Mouse (Mus musculus): ENCODE measurements around the gene Nr5a2. TPM values are rescaled to one million over a fixed set of nuclear protein-coding genes. Genes with fewer than 3 reads are reported as not detected.

Nr5a2 gene
- polyA plus RNA-seq (2014; fragmentation: Nextera tagmentation; extraction: Ambion mirVana) = 0.10 and 0.46 TPM in 2 replicates

DNA sequence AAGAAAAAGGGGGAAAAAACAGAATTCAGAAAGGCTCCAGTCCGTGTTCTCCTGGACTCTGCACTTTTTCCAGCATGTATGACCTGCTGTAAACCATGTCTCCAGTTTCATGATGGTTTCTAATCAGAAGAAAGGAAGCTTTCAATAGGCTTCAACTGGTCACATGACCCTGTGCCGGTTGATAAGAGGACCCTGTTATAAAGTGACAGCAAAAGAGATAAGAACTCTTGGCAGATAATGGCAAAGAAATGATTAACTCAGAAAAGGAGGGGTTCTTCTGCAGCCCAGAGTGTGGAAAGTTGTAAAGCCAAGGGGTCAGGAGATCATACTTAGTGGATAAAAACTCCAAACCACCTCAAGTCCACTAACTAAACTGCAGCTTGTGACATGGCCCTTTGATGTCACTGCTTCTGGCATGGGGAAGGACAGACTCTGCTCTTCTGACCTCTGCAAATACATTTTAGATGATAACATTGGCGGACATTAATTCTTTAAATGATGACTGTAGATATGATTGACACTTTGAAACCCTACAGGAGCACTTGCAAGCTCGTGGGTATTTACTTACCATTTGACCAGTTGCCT, at the start of gene Nr5a2:
Nr5a2 (minus strand) TSS at position 21 of the 585 bp plus-strand sequence.
- no peaks in the 10 kb centered on the region for H3K36me3 ChIP-seq (ENCODE audit: control insufficient read depth, insufficient read depth, low read length)
- H3K27me3 ChIP-seq (ENCODE audit: control insufficient read depth, insufficient read depth, low read length) = peaks cover 18% of the 10 kb centered on the region
- no peak within 1 kb of the TSS for H3K4me3 ChIP-seq (ENCODE audit: low read length)
- 55% methylated on average over 4 of the region's 4 CpGs for WGBS
- no peak for ATAC-seq (ENCODE audit: low FRiP score, low TSS enrichment)
- H3K9ac ChIP-seq (ENCODE audit: low read depth, low read length) = no peak within 1 kb of the TSS
- peaks cover 4% of the 10 kb centered on the region; the same call in 1 of the 2 replicates for H3K4me1 ChIP-seq (ENCODE audit: control insufficient read depth, insufficient read depth, low read length)
- no peak within 1 kb of the TSS for H3K27ac ChIP-seq (ENCODE audit: low read depth, low read length)
- no peaks in the 10 kb centered on the region for H3K9me3 ChIP-seq (ENCODE audit: control insufficient read depth, low read length)
- no peak within 1 kb of the TSS for H3K4me2 ChIP-seq (replicated peaks; ENCODE audit: low read depth, low read length)

DNA sequence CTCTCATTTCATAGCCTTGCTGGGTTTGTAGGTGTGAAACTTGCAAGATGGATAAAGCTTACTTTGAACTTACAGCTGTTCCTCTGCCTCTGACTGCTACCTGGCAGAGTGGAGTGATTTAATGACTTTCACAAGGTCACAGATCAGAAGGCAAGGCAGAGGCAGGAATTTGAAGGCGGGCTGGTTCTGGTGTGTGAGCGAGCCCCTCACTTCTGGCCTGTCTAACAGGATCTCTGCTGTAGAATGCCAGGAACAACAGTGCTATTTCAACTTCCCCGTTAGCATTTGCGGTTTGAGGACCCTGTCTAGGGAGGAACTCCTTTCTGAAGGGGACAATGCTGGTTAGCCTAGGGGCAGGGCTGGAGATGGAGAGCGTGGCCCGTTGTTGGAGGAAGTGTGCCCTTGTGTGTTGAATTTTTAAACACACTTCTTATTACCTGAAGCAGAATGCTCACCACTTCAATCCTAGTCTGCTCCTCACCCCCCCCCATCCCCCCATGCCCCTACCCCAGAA, 48.5 kb upstream of the Nr5a2 start:
- no peak overlapping the region for H3K4me2 ChIP-seq (replicated peaks; ENCODE audit: low read depth, low read length)
- no peak overlapping the region for H3K4me3 ChIP-seq (ENCODE audit: low read length)
- no peak overlapping the region for H3K9ac ChIP-seq (ENCODE audit: low read depth, low read length)
- 47% methylated on average over 6 of the region's 6 CpGs for WGBS
- H3K9me3 ChIP-seq (ENCODE audit: control insufficient read depth, low read length) = no peaks in the 10 kb centered on the region
- H3K36me3 ChIP-seq (ENCODE audit: control insufficient read depth, insufficient read depth, low read length) = no peaks in the 10 kb centered on the region
- no peaks in the 10 kb centered on the region for H3K27me3 ChIP-seq (ENCODE audit: control insufficient read depth, insufficient read depth, low read length)
- H3K27ac ChIP-seq (ENCODE audit: low read depth, low read length) = no peak overlapping the region
- H3K4me1 ChIP-seq (ENCODE audit: control insufficient read depth, insufficient read depth, low read length) = no peaks in the 10 kb centered on the region
- 0 out of 2 replicates have a peak, but pooled peaks have one; percentile 20 for ATAC-seq (ENCODE audit: low FRiP score, low TSS enrichment)

DNA sequence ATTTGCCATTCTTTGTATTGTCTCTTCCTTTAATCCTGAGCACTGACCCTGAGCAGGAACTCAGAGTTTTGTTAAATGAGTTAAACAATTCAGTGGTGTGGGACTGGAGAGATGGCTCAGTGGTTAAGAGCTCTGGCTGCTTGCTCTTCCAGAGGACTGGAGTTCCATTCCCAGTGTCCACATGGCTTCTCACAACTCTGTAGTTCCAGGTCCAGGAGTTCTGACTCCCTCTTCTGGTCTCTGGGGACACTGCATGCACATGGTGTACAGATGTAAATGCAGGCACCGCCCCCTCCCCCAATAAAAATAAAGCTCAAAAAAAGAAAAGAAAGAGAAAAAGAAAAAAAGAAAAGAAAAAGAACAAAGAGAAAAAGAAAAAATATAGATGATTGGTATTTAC, 43.6 kb upstream of the Nr5a2 start:
- H3K36me3 ChIP-seq (ENCODE audit: control insufficient read depth, insufficient read depth, low read length) = no peaks in the 10 kb centered on the region

DNA sequence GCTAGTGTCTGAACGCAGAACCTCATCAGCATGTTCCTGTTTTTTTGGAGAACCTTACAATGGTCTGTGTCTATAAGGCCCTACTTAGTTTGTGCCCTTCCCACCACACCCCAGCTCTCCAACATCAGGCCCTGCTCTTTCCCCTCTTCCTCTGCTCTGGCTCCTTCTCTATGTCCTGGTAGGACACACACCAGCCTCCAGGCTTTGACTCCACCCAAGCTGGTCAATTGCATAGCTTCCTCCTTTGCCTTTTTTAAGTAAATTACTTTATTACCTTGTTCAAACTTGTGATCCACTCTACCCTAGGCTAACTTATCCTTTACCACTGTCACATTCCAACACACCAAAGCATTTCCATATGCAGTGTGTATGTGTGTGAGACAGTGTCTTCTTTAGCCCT, 42.9 kb upstream of the Nr5a2 start:
- no peaks in the 10 kb centered on the region for H3K4me1 ChIP-seq (ENCODE audit: control insufficient read depth, insufficient read depth, low read length)

More for the DNA sequence above, 43.6 kb upstream of the Nr5a2 start:
- H3K4me3 ChIP-seq (ENCODE audit: low read length) = no peak overlapping the region
- H3K9ac ChIP-seq (ENCODE audit: low read depth, low read length) = no peak overlapping the region
- no peak overlapping the region for H3K27ac ChIP-seq (ENCODE audit: low read depth, low read length)
- WGBS = 94% methylated on average over 1 of the region's 1 CpGs
- H3K4me1 ChIP-seq (ENCODE audit: control insufficient read depth, insufficient read depth, low read length) = no peaks in the 10 kb centered on the region
- no peak for ATAC-seq (ENCODE audit: low FRiP score, low TSS enrichment)
- no peak overlapping the region for H3K4me2 ChIP-seq (replicated peaks; ENCODE audit: low read depth, low read length)
- no peaks in the 10 kb centered on the region for H3K27me3 ChIP-seq (ENCODE audit: control insufficient read depth, insufficient read depth, low read length)
- no peaks in the 10 kb centered on the region; the same call in 1 of the 2 replicates for H3K9me3 ChIP-seq (ENCODE audit: control insufficient read depth, low read length)

DNA sequence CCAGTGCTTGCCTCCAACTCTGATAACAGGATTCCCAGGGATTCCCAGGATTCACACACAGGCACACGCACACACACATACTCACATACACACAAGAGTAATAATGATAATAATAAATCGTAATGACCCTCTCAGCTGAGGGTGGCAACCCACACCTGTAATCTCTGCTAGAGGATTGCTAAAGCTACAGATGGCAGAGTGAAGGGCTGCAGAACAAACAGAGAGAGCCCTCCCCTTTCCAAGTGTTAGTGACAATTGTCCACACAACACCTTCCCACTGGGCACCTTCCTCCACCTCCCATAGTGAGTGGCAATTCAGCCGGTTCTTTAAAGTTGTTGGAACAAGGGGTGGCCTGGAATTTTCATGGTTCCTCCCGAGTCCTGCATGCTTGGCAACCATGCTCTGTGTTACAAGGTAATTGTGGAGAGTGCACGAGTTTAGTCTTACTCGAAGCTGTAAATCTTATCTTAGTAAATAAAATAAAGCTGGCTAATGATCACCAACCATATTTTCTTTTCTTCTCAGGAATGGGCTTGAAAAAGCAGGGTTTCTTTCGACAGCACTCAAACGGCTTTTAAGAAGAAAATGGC, 31.6 kb upstream of the Nr5a2 start:
- ATAC-seq (ENCODE audit: low FRiP score, low TSS enrichment) = no peak
- WGBS = 33% methylated on average over 8 of the region's 8 CpGs
- Histone ChIP-seq H3K27me3 (ENCODE audit: control insufficient read depth, insufficient read depth, low read length) (no peaks in the 10 kb centered on the region), H3K4me2 (replicated peaks; ENCODE audit: low read depth, low read length) (no peak overlapping the region), H3K4me1 (ENCODE audit: control insufficient read depth, insufficient read depth, low read length) (no peaks in the 10 kb centered on the region), H3K9me3 (ENCODE audit: control insufficient read depth, low read length) (no peaks in the 10 kb centered on the region), H3K27ac (ENCODE audit: low read depth, low read length) (no peak overlapping the region), H3K9ac (ENCODE audit: low read depth, low read length) (no peak overlapping the region), H3K4me3 (ENCODE audit: low read length) (no peak overlapping the region), H3K36me3 (ENCODE audit: control insufficient read depth, insufficient read depth, low read length) (no peaks in the 10 kb centered on the region)

More for the DNA sequence above, 42.9 kb upstream of the Nr5a2 start:
- no peaks in the 10 kb centered on the region for H3K27me3 ChIP-seq (ENCODE audit: control insufficient read depth, insufficient read depth, low read length)
- H3K27ac ChIP-seq (ENCODE audit: low read depth, low read length) = no peak overlapping the region
- WGBS = 96% methylated on average over 1 of the region's 1 CpGs
- no peak overlapping the region for H3K4me2 ChIP-seq (replicated peaks; ENCODE audit: low read depth, low read length)
- no peaks in the 10 kb centered on the region; the same call in 1 of the 2 replicates for H3K9me3 ChIP-seq (ENCODE audit: control insufficient read depth, low read length)
- no peak overlapping the region for H3K9ac ChIP-seq (ENCODE audit: low read depth, low read length)
- no peak for ATAC-seq (ENCODE audit: low FRiP score, low TSS enrichment)
- no peaks in the 10 kb centered on the region for H3K36me3 ChIP-seq (ENCODE audit: control insufficient read depth, insufficient read depth, low read length)
- H3K4me3 ChIP-seq (ENCODE audit: low read length) = no peak overlapping the region

DNA sequence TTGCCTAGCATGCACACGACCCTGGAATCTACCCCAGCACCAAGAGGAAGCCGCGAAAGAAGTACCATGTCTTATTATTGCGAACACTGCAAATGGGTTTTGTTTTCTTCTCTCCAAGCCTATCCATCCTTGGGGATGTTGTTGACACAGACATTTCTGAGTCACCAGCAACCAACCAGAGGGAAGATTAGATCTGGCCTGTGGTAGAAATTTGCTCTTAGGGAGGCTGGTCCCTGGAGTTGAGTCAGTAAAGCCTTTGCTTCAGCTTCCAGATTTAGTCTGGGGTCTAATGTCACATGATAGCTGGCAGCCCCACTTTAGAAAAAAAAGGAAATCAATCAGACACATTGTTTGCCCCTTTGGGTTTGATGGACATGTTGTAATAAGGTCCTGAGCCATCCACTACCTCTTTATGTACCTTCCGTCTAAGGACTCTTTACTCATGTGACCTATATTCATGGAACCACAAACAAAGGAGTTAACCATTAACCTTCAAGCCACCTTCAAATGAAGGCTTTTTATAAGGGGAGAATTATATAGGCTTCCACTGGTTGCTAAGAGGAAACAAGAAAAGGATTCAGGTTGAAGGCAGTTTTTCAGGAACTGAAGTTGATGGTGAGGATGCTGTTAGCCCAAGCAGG, 20.1 kb upstream of the Nr5a2 start:
- ATAC-seq (ENCODE audit: low FRiP score, low TSS enrichment) = no peak
- H3K27ac ChIP-seq (ENCODE audit: low read depth, low read length) = no peak overlapping the region
- no peaks in the 10 kb centered on the region for H3K4me1 ChIP-seq (ENCODE audit: control insufficient read depth, insufficient read depth, low read length)
- H3K27me3 ChIP-seq (ENCODE audit: control insufficient read depth, insufficient read depth, low read length) = no peaks in the 10 kb centered on the region
- no peak overlapping the region for H3K9ac ChIP-seq (ENCODE audit: low read depth, low read length)
- no peaks in the 10 kb centered on the region for H3K9me3 ChIP-seq (ENCODE audit: control insufficient read depth, low read length)
- no peak overlapping the region for H3K4me2 ChIP-seq (replicated peaks; ENCODE audit: low read depth, low read length)
- H3K4me3 ChIP-seq (ENCODE audit: low read length) = no peak overlapping the region
- H3K36me3 ChIP-seq (ENCODE audit: control insufficient read depth, insufficient read depth, low read length) = no peaks in the 10 kb centered on the region
- WGBS = 81% methylated on average over 5 of the region's 5 CpGs

DNA sequence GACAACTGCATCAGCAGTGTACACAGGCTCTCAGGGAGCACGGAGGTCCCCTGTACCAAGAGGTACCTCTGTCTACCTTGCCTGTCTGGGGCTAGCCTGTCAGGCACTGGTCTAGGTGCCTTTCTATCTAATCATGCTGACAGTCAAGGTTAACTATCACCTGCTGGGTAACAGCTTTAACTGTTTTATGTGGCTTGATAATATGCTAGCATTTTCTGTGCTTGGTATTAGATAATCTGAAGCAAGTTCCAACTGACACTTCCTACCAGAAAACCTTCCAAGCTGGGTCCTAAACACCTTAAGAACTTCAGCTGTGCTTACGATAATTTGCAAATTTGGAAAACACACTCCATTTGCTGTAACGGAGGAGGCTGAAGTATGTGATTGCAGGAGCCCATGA, 17.6 kb upstream of the Nr5a2 start:
- no peaks in the 10 kb centered on the region for H3K9me3 ChIP-seq (ENCODE audit: control insufficient read depth, low read length)

DNA sequence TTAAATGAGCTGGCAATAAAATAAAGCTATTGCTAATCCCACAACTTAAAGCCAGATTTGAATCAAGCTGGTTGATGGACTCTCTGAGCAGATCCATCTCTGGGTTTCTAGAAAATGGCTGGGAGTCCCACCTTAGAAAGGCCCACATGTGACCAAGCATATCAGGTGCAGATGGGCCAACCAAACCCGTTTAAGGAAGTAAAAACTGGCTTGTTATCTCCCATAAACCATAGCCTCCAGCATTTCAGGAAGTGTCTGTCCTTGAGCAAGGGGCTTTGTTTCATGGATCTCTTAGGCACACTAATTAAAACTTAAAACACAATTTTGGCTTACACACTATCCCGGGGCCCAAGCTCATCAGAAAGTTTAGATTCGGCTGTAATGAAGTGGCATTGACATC, 13.8 kb upstream of the Nr5a2 start:
- H3K27ac ChIP-seq (ENCODE audit: low read depth, low read length) = no peak overlapping the region
- H3K4me3 ChIP-seq (ENCODE audit: low read length) = no peak overlapping the region
- 81% methylated on average over 3 of the region's 3 CpGs for WGBS
- no peak overlapping the region for H3K9ac ChIP-seq (ENCODE audit: low read depth, low read length)
- H3K9me3 ChIP-seq (ENCODE audit: control insufficient read depth, low read length) = no peaks in the 10 kb centered on the region
- H3K36me3 ChIP-seq (ENCODE audit: control insufficient read depth, insufficient read depth, low read length) = no peaks in the 10 kb centered on the region
- H3K27me3 ChIP-seq (ENCODE audit: control insufficient read depth, insufficient read depth, low read length) = no peaks in the 10 kb centered on the region
- no peak for ATAC-seq (ENCODE audit: low FRiP score, low TSS enrichment)
- no peaks in the 10 kb centered on the region for H3K4me1 ChIP-seq (ENCODE audit: control insufficient read depth, insufficient read depth, low read length)
- H3K4me2 ChIP-seq (replicated peaks; ENCODE audit: low read depth, low read length) = no peak overlapping the region

More for the DNA sequence above, 17.6 kb upstream of the Nr5a2 start:
- Histone ChIP-seq H3K4me2 (replicated peaks; ENCODE audit: low read depth, low read length) (no peak overlapping the region), H3K4me1 (ENCODE audit: control insufficient read depth, insufficient read depth, low read length) (no peaks in the 10 kb centered on the region), H3K27ac (ENCODE audit: low read depth, low read length) (no peak overlapping the region), H3K4me3 (ENCODE audit: low read length) (no peak overlapping the region), H3K27me3 (ENCODE audit: control insufficient read depth, insufficient read depth, low read length) (no peaks in the 10 kb centered on the region), H3K9ac (ENCODE audit: low read depth, low read length) (no peak overlapping the region), H3K36me3 (ENCODE audit: control insufficient read depth, insufficient read depth, low read length) (no peaks in the 10 kb centered on the region)
- WGBS = 86% methylated on average over 3 of the region's 3 CpGs
- no peak for ATAC-seq (ENCODE audit: low FRiP score, low TSS enrichment)

DNA sequence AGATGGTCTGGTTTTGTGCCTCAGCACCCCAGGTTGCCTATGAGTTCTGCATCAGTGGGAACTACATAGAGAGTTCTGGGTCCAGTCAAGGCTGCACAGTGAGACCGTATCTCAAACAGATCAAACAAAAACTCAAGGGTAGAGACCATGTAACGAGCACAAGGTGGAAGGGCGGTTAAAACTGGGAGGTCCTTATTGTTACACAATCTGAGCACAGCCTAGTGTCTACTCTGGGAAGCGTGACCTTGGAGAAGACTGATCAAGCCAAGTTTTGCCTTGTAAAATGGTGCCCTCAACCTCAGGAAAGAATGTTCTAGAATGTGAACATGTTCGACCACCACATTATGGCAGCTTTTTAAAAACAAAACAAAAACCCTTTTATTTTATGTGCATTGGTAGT, 12.8 kb upstream of the Nr5a2 start:
- Histone ChIP-seq H3K27me3 (ENCODE audit: control insufficient read depth, insufficient read depth, low read length) (no peaks in the 10 kb centered on the region), H3K9me3 (ENCODE audit: control insufficient read depth, low read length) (no peaks in the 10 kb centered on the region), H3K4me1 (ENCODE audit: control insufficient read depth, insufficient read depth, low read length) (no peaks in the 10 kb centered on the region)

More for the DNA sequence above, 12.8 kb upstream of the Nr5a2 start:
- no peak overlapping the region for H3K4me3 ChIP-seq (ENCODE audit: low read length)
- no peaks in the 10 kb centered on the region for H3K36me3 ChIP-seq (ENCODE audit: control insufficient read depth, insufficient read depth, low read length)
- ATAC-seq (ENCODE audit: low FRiP score, low TSS enrichment) = no peak
- H3K4me2 ChIP-seq (replicated peaks; ENCODE audit: low read depth, low read length) = no peak overlapping the region
- no peak overlapping the region for H3K27ac ChIP-seq (ENCODE audit: low read depth, low read length)
- WGBS = 84% methylated on average over 5 of the region's 5 CpGs
- H3K9ac ChIP-seq (ENCODE audit: low read depth, low read length) = no peak overlapping the region

Measured in kidney, embryonic 14.5 days (tissue).